Mouse (Mus musculus): Measurements from ENCODE around the gene Eif2s3x. TPM values are rescaled to one million over a fixed set of nuclear protein-coding genes. Genes with fewer than 3 reads are reported as not detected.

Eif2s3x gene
- polyA plus RNA-seq, 1 experiment, result 141 TPM

GRCm38 (mm10) chrX:94183814-94184213 lies 28.8 kb downstream of the Eif2s3x start:
- TF ChIP-seq POLR2A (IDR thresholded peaks at IDR 0.05; ENCODE audit: borderline replicate concordance, extremely low read depth, insufficient read depth, insufficient read length, poor library complexity, severe bottlenecking) (no peak), CTCF (IDR thresholded peaks at IDR 0.05; ENCODE audit: borderline replicate concordance, extremely low read depth, insufficient read depth, insufficient read length) (no peak)

GRCm38 (mm10) chrX:94177715-94178340 lies 34.8 kb downstream of the Eif2s3x start:
- TF ChIP-seq CTCF (IDR thresholded peaks at IDR 0.05; ENCODE audit: borderline replicate concordance, extremely low read depth, insufficient read depth, insufficient read length) (no peak), POLR2A (IDR thresholded peaks at IDR 0.05; ENCODE audit: borderline replicate concordance, extremely low read depth, insufficient read depth, insufficient read length, poor library complexity, severe bottlenecking) (peak; percentile 90)
- DNase-seq (ENCODE audit: low read depth), result peak; percentile 98

More at GRCm38 (mm10) chrX:94183814-94184213, 28.8 kb downstream of the Eif2s3x start:
- no peak for DNase-seq (ENCODE audit: low read depth)

- TF ChIP-seq CTCF (IDR thresholded peaks at IDR 0.05; ENCODE audit: borderline replicate concordance, extremely low read depth, insufficient read depth, insufficient read length), result no peak
- no peak for TF ChIP-seq POLR2A (IDR thresholded peaks at IDR 0.05; ENCODE audit: borderline replicate concordance, extremely low read depth, insufficient read depth, insufficient read length, poor library complexity, severe bottlenecking)
- DNase-seq (ENCODE audit: low read depth), result no peak
These were observed 43.3 kb downstream of the Eif2s3x start for GRCm38 (mm10) chrX:94169348-94169747.

- TF ChIP-seq CTCF (IDR thresholded peaks at IDR 0.05; ENCODE audit: borderline replicate concordance, extremely low read depth, insufficient read depth, insufficient read length) (no peak), POLR2A (IDR thresholded peaks at IDR 0.05; ENCODE audit: borderline replicate concordance, extremely low read depth, insufficient read depth, insufficient read length, poor library complexity, severe bottlenecking) (no peak)
- no peak for DNase-seq (ENCODE audit: low read depth)
These were observed 60.3 kb downstream of the Eif2s3x start for GRCm38 (mm10) chrX:94152251-94152830.

GRCm38 (mm10) chrX:94150471-94150870 lies 62.2 kb downstream of the Eif2s3x start:
- no peak for DNase-seq (ENCODE audit: low read depth)
- TF ChIP-seq CTCF (IDR thresholded peaks at IDR 0.05; ENCODE audit: borderline replicate concordance, extremely low read depth, insufficient read depth, insufficient read length) (no peak), POLR2A (IDR thresholded peaks at IDR 0.05; ENCODE audit: borderline replicate concordance, extremely low read depth, insufficient read depth, insufficient read length, poor library complexity, severe bottlenecking) (no peak)

GRCm38 (mm10) chrX:94142004-94142771 lies 70.5 kb downstream of the Eif2s3x start:
- no peak for DNase-seq (ENCODE audit: low read depth)
- TF ChIP-seq POLR2A (IDR thresholded peaks at IDR 0.05; ENCODE audit: borderline replicate concordance, extremely low read depth, insufficient read depth, insufficient read length, poor library complexity, severe bottlenecking), result no peak

- TF ChIP-seq POLR2A (IDR thresholded peaks at IDR 0.05; ENCODE audit: borderline replicate concordance, extremely low read depth, insufficient read depth, insufficient read length, poor library complexity, severe bottlenecking) (no peak), CTCF (IDR thresholded peaks at IDR 0.05; ENCODE audit: borderline replicate concordance, extremely low read depth, insufficient read depth, insufficient read length) (no peak)
- DNase-seq (ENCODE audit: low read depth), result no peak
These were observed 72.6 kb downstream of the Eif2s3x start for GRCm38 (mm10) chrX:94140080-94140479.

Other genes starting within 250 kb of the Eif2s3x start
- not detected in 2 replicates for gene AU015836, start 244.2 kb downstream of the Eif2s3x start, polyA plus RNA-seq (2012; rRNA removed)
- 13.1 and 16.4 TPM in 2 replicates for gene Zfx, start 89.2 kb downstream of the Eif2s3x start, polyA plus RNA-seq (2012; rRNA removed)
- gene Klhl15, start 21.7 kb upstream of the Eif2s3x start, polyA plus RNA-seq (2012; rRNA removed), result 5.7 and 6.3 TPM in 2 replicates
- 0.15 and 0.35 TPM in 2 replicates for gene Fam90a1b, start 153.9 kb upstream of the Eif2s3x start, polyA plus RNA-seq (2012; rRNA removed)
- 32.0 and 34.2 TPM in 2 replicates for gene Apoo, start 154.3 kb upstream of the Eif2s3x start, polyA plus RNA-seq (2012; rRNA removed)

Data from brain, embryonic 14.5 days (tissue).